Mouse (Mus musculus) MEL (cell line): ENCODE measurements at regions not wholly inside any gene's neighbourhood (a gene's known extent, or its start where the extent isn't known, plus 50 kb on each side); places are given as distances from the start of the nearest gene placed in this dataset.

Experiments
- DNase-seq: peaks from one replicate; pipeline ENCODE4 v3.0.0; 2011; ENCODE audit warnings: low read depth, low spot score
- H3K27ac ChIP-seq: 2 replicates; pipeline ENCODE4 v1.5.1; 2012; ENCODE audit warnings: low read depth, mild to moderate bottlenecking, control low read depth, low read length, moderate library complexity; ENCODE audit not compliant: control insufficient read depth
- H3K27me3 ChIP-seq, 2 experiments: fragments of 150-350 bp in 1 of 2; sonication (generic) in 1 of 2; 2 replicates each; pipeline ENCODE4 v1.6.1; 2012; ENCODE audit warnings: low read length in 2 of 2, mild to moderate bottlenecking in 2 of 2, improper control_type of control experiment in 1 of 2, moderate library complexity in 1 of 2; ENCODE audit not compliant: insufficient read depth in 2 of 2, control insufficient read depth in 1 of 2
- H3K36me3 ChIP-seq, 2 experiments: 2 replicates each; pipeline ENCODE4 v1.6.1; 2012 to 2014; ENCODE audit warnings: low read length in 2 of 2, improper control_type of control experiment in 1 of 2, inconsistent platforms in 1 of 2, mild to moderate bottlenecking in 1 of 2; ENCODE audit not compliant: insufficient read depth in 2 of 2, control insufficient read depth in 1 of 2
- H3K4me1 ChIP-seq, 2 experiments: fragments of 150-350 bp in 1 of 2; sonication (generic) in 1 of 2; 2 replicates each; pipeline ENCODE4 v1.6.1; 2012; ENCODE audit warnings: low read length in 2 of 2, improper control_type of control experiment in 1 of 2, mild to moderate bottlenecking in 1 of 2; ENCODE audit not compliant: insufficient read depth in 2 of 2, control insufficient read depth in 1 of 2
- H3K4me3 ChIP-seq, 2 experiments: fragments of 150-350 bp in 1 of 2; sonication (generic) in 1 of 2; 2 replicates each; pipeline ENCODE4 v1.5.1; 2012; ENCODE audit warnings: low read depth in 2 of 2, low read length in 2 of 2, mild to moderate bottlenecking in 2 of 2, moderate library complexity in 2 of 2, control low read depth in 1 of 2, improper control_type of control experiment in 1 of 2; ENCODE audit not compliant: control insufficient read depth in 1 of 2, insufficient read depth in 1 of 2
- H3K79me2 ChIP-seq: 2 replicates; pipeline ENCODE4 v1.6.1; 2012; ENCODE audit warnings: mild to moderate bottlenecking, low read length, moderate library complexity; ENCODE audit not compliant: control insufficient read depth, poor library complexity, insufficient read depth
- H3K9ac ChIP-seq: 2 replicates; pipeline ENCODE4 v1.6.1; 2012; ENCODE audit warnings: low read depth, mild to moderate bottlenecking, control low read depth, low read length, moderate library complexity; ENCODE audit not compliant: control insufficient read depth, poor library complexity, severe bottlenecking
- H3K9me3 ChIP-seq: fragments of 150-350 bp; sonication (generic); replicated peaks from 2 replicates; pipeline ENCODE4 v1.6.1; 2012; ENCODE audit warnings: mild to moderate bottlenecking, low read length, improper control_type of control experiment, moderate library complexity; ENCODE audit not compliant: insufficient read depth
- BHLHE40 ChIP-seq: IDR thresholded peaks from 2 replicates; pipeline ENCODE4 v1.6.1; 2012; ENCODE audit warnings: low read depth, mild to moderate bottlenecking, inconsistent platforms, low read length, improper control_type of control experiment, borderline replicate concordance
- E2F4 ChIP-seq: IDR thresholded peaks from 2 replicates; pipeline ENCODE4 v1.6.1; 2011; ENCODE audit warnings: low read depth, low read length, improper control_type of control experiment, borderline replicate concordance
- ELF1 ChIP-seq: IDR thresholded peaks from 2 replicates; pipeline ENCODE4 v1.6.1; 2014; ENCODE audit warnings: low read depth, mild to moderate bottlenecking, inconsistent platforms, low read length, improper control_type of control experiment, moderate library complexity
- EP300 ChIP-seq, 2 experiments: IDR thresholded peaks; 2 replicates each; pipeline ENCODE4 v1.6.1; 2011; ENCODE audit warnings: improper control_type of control experiment in 2 of 2, low read length in 2 of 2, low read depth in 1 of 2, mild to moderate bottlenecking in 1 of 2
- GABPA ChIP-seq: IDR thresholded peaks from 2 replicates; pipeline ENCODE4 v1.6.1; 2012; ENCODE audit warnings: low read depth, mild to moderate bottlenecking, inconsistent platforms, low read length, improper control_type of control experiment, moderate library complexity
- GATA1 ChIP-seq: IDR thresholded peaks from 2 replicates; pipeline ENCODE4 v1.6.1; 2011; ENCODE audit warnings: low read depth, low read length, improper control_type of control experiment
- HCFC1 ChIP-seq: IDR thresholded peaks from 2 replicates; pipeline ENCODE4 v1.6.1; 2012; ENCODE audit warnings: low read depth, mild to moderate bottlenecking, inconsistent platforms, low read length, improper control_type of control experiment, moderate library complexity
- KAT2A ChIP-seq: conservative IDR thresholded peaks from 2 replicates; pipeline ENCODE4 v1.6.1; 2012; ENCODE audit warnings: low read depth, low read length, improper control_type of control experiment, inconsistent platforms
- MAFK ChIP-seq: IDR thresholded peaks from 2 replicates; pipeline ENCODE4 v1.6.1; 2011; ENCODE audit warnings: low read depth, mild to moderate bottlenecking, low read length, improper control_type of control experiment, borderline replicate concordance
- MAX ChIP-seq: IDR thresholded peaks from 2 replicates; pipeline ENCODE4 v1.6.1; 2011; ENCODE audit warnings: low read length, improper control_type of control experiment
- MAZ ChIP-seq: IDR thresholded peaks from 2 replicates; pipeline ENCODE4 v1.6.1; 2012; ENCODE audit warnings: low read depth, mild to moderate bottlenecking, inconsistent platforms, low read length, improper control_type of control experiment
- MEF2A ChIP-seq: IDR thresholded peaks from 2 replicates; pipeline ENCODE4 v1.6.1; 2014; ENCODE audit warnings: low read depth, mild to moderate bottlenecking, inconsistent platforms, low read length, improper control_type of control experiment; ENCODE audit not compliant: poor library complexity, insufficient replicate concordance, severe bottlenecking; ENCODE audit errors: extremely low read depth
- MXI1 ChIP-seq: IDR thresholded peaks from 2 replicates; pipeline ENCODE4 v1.6.1; 2011; ENCODE audit warnings: mild to moderate bottlenecking, low read depth, low read length, improper control_type of control experiment
- MYC ChIP-seq: IDR thresholded peaks from 2 replicates; pipeline ENCODE4 v1.6.1; 2011; ENCODE audit warnings: low read depth, mild to moderate bottlenecking, low read length, improper control_type of control experiment, moderate library complexity
- NELFE ChIP-seq: IDR thresholded peaks from 2 replicates; pipeline ENCODE4 v1.6.1; 2011; ENCODE audit warnings: low read depth, low read length, improper control_type of control experiment
- NRF1 ChIP-seq: IDR thresholded peaks from 2 replicates; pipeline ENCODE4 v1.6.1; 2014; ENCODE audit warnings: low read depth, mild to moderate bottlenecking, inconsistent platforms, low read length, improper control_type of control experiment, moderate library complexity; ENCODE audit not compliant: poor library complexity, insufficient read depth, severe bottlenecking
- POLR2A ChIP-seq, 2 experiments: IDR thresholded peaks; 2 replicates each; pipeline ENCODE4 v1.6.1; 2011 to 2012; ENCODE audit warnings: low read length in 2 of 2, mild to moderate bottlenecking in 2 of 2, control low read depth in 1 of 2, improper control_type of control experiment in 1 of 2, low read depth in 1 of 2, moderate library complexity in 1 of 2; ENCODE audit not compliant: control insufficient read depth in 1 of 2, insufficient read depth in 1 of 2, poor library complexity in 1 of 2
- POLR2AphosphoS2 ChIP-seq: IDR thresholded peaks from 2 replicates; pipeline ENCODE4 v1.6.1; 2011; ENCODE audit warnings: low read length, improper control_type of control experiment
- RCOR1 ChIP-seq: IDR thresholded peaks from 2 replicates; pipeline ENCODE4 v1.6.1; 2012; ENCODE audit warnings: low read depth, mild to moderate bottlenecking, inconsistent platforms, low read length, improper control_type of control experiment
- SIN3A ChIP-seq: IDR thresholded peaks from 2 replicates; pipeline ENCODE4 v1.6.1; 2012; ENCODE audit warnings: low read length, improper control_type of control experiment, inconsistent platforms
- SMC3 ChIP-seq: IDR thresholded peaks from 2 replicates; pipeline ENCODE4 v1.6.1; 2011; ENCODE audit warnings: low read depth, low read length, improper control_type of control experiment
- TAL1 ChIP-seq: IDR thresholded peaks from 2 replicates; pipeline ENCODE4 v1.6.1; 2012; ENCODE audit warnings: mild to moderate bottlenecking, inconsistent platforms, low read length, moderate library complexity, mixed read lengths
- TBP ChIP-seq: IDR thresholded peaks from 2 replicates; pipeline ENCODE4 v1.8.0; 2011; ENCODE audit warnings: low read depth, low read length, improper control_type of control experiment
- TCF12 ChIP-seq: IDR thresholded peaks from 2 replicates; pipeline ENCODE4 v1.6.1; 2014; ENCODE audit warnings: low read depth, mild to moderate bottlenecking, inconsistent platforms, low read length, improper control_type of control experiment, moderate library complexity
- USF1 ChIP-seq: IDR thresholded peaks from 2 replicates; pipeline ENCODE4 v1.6.1; 2014; ENCODE audit warnings: low read depth, mild to moderate bottlenecking, inconsistent platforms, low read length, improper control_type of control experiment, moderate library complexity
- USF2 ChIP-seq, 2 experiments: IDR thresholded peaks; 2 replicates each; pipeline ENCODE4 v1.6.1; 2011 to 2012; ENCODE audit warnings: improper control_type of control experiment in 2 of 2, low read length in 2 of 2, borderline replicate concordance in 1 of 2, inconsistent platforms in 1 of 2, low read depth in 1 of 2, mild to moderate bottlenecking in 1 of 2; ENCODE audit not compliant: insufficient read depth in 1 of 2
- ZC3H11A ChIP-seq: IDR thresholded peaks from 2 replicates; pipeline ENCODE4 v1.6.1; 2012; ENCODE audit warnings: low read depth, mild to moderate bottlenecking, inconsistent platforms, low read length, improper control_type of control experiment
- ZKSCAN1 ChIP-seq: IDR thresholded peaks from 2 replicates; pipeline ENCODE4 v1.6.1; 2012; ENCODE audit warnings: low read depth, mild to moderate bottlenecking, inconsistent platforms, low read length, improper control_type of control experiment, moderate library complexity
- ZMIZ1 ChIP-seq: IDR thresholded peaks from 2 replicates; pipeline ENCODE4 v1.6.1; 2012; ENCODE audit warnings: low read depth, mild to moderate bottlenecking, inconsistent platforms, low read length, improper control_type of control experiment, moderate library complexity
- ZNF384 ChIP-seq: IDR thresholded peaks from 2 replicates; pipeline ENCODE4 v1.6.1; 2012; ENCODE audit warnings: low read depth, mild to moderate bottlenecking, inconsistent platforms, low read length, improper control_type of control experiment

- Histone ChIP-seq H3K9me3 (no peaks in the 10 kb centered on the region), H3K4me1 (peaks cover 3 to 5% of the 10 kb centered on the region in 2 experiments), H3K36me3 (peaks cover 0 to 7% of the 10 kb centered on the region in 2 experiments; a peak in 2 of 4 replicates), H3K4me3 (no peak overlapping the region), H3K27me3 (no peaks in the 10 kb centered on the region), H3K79me2 (no peaks in the 10 kb centered on the region)
- DNase-seq, result no peak
- TF ChIP-seq ZKSCAN1 (no peak), MXI1 (no peak), NRF1 (no peak), USF1 (no peak), MEF2A (no peak), TBP (no peak), MYC (no peak), NELFE (no peak), MAX (no peak), BHLHE40 (no peak), KAT2A (no peak), TAL1 (no peak)
- TF ChIP-seq, all 39 proteins: peak for 0
- no peak overlapping the region for H3K9ac ChIP-seq
- no peak overlapping the region for H3K27ac ChIP-seq
Measured at GRCm38 (mm10) chr13:83065201-83065600, 438.6 kb upstream of the Mef2c start.

DNA sequence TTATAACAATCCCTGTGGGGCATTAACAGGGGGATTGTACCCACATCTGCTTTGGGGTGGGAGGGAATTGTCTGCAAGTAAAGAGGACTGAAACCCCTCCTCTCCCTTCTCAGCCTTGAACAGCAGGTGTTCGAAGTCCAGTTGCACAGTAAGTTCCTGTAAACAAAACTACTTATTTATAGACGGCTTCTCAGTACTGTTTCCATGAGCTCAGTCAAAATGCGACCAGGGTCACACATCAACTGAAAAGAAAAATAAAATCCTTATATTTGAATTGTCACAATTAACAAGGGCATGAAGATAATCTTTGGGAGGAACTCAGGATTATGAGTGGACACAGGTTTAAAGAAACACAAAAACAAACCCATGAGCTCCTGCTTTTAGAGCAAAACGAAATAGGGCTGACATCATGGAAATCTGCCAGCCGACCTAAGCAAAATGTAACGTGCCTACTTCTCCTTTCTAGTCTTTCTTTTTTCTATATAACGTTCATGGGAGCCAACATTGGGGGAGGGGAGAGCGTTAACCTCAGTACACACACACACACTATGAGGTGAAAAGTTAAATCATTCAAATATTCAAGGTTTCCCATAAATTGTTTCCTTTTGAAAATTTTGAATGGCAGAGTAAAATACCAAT, 437.6 kb upstream of the Mef2c start:
- Histone ChIP-seq H3K79me2 (no peaks in the 10 kb centered on the region), H3K27me3 (no peaks in the 10 kb centered on the region), H3K9me3 (no peaks in the 10 kb centered on the region), H3K4me3 (peak overlapping the region; percentile 36 to 65), H3K36me3 (peaks cover 0 to 7% of the 10 kb centered on the region in 2 experiments; a peak in 2 of 4 replicates), H3K9ac (peak overlapping the region; percentile 66), H3K4me1 (peaks cover 3 to 5% of the 10 kb centered on the region in 2 experiments), H3K27ac (peak overlapping the region; percentile 43)
- DNase-seq, result peak; percentile 87
- TF ChIP-seq RCOR1, result 0 out of 2 replicates have a peak, but pooled peaks have one; percentile 16
- TF ChIP-seq MAZ, result no peak
- TF ChIP-seq ZNF384, result peak; percentile 74
- TF ChIP-seq GATA1, result no peak
- TF ChIP-seq ZC3H11A, result no peak
- no peak for TF ChIP-seq TAL1
- TF ChIP-seq USF2 (IDR thresholded peaks at IDR 0.05; ENCODE audit: borderline replicate concordance in 1 of 2, insufficient read depth in 1 of 2, low read depth in 1 of 2, low read length in 2 of 2), result no peak
- no peak for TF ChIP-seq MEF2A
- TF ChIP-seq ELF1, result no peak
- no peak; the same call in 1 of the 2 replicates for TF ChIP-seq ZKSCAN1
- TF ChIP-seq MAFK, result peak; percentile 44; the same call in 1 of the 2 replicates
- no peak for TF ChIP-seq ZMIZ1
- TF ChIP-seq POLR2A (IDR thresholded peaks at IDR 0.05; ENCODE audit: control insufficient read depth in 1 of 2, insufficient read depth in 1 of 2, low read depth in 1 of 2, low read length in 2 of 2, poor library complexity in 1 of 2), result no peak
- TF ChIP-seq USF1, result no peak
- TF ChIP-seq GABPA, result no peak
- no peak for TF ChIP-seq SMC3
- peak; percentile 6; the same call in 1 of the 2 replicates for TF ChIP-seq TCF12
- no peak for TF ChIP-seq KAT2A
- peak; percentile 61 to 67 for TF ChIP-seq EP300 (IDR thresholded peaks at IDR 0.05; ENCODE audit: low read depth in 1 of 2, low read length in 2 of 2)
- no peak for TF ChIP-seq E2F4
- peak; percentile 36 for TF ChIP-seq SIN3A
- TF ChIP-seq POLR2AphosphoS2, result no peak
- TF ChIP-seq TBP, result no peak
- no peak for TF ChIP-seq HCFC1
